Mouse (Mus musculus) forebrain, embryonic 10.5 days (tissue): Measurements from ENCODE around the gene Btbd9. TPM values are rescaled to one million over a fixed set of nuclear protein-coding genes. Genes with fewer than 3 reads are reported as not detected.
"Not testable (repeated sequence)": the region's sequence is repeated elsewhere in the genome, so short reads cannot be mapped to it uniquely, and the experiment has no call there.

Experiments used
- DNase-seq: peaks from one replicate; pipeline ENCODE4 v3.0.0-alpha.2; 2017; ENCODE audit warnings: low spot score; ENCODE audit errors: extremely low spot score
- H3K27ac ChIP-seq: fragments of 300-500 bp; sonication (generic); 2 replicates; pipeline ENCODE4 v1.5.1; 2016; ENCODE audit warnings: mild to moderate bottlenecking
- H3K27me3 ChIP-seq: fragments of 300-500 bp; sonication (generic); 2 replicates; pipeline ENCODE4 v1.6.1; 2016; ENCODE audit warnings: mild to moderate bottlenecking; ENCODE audit not compliant: poor library complexity, severe bottlenecking
- H3K36me3 ChIP-seq: fragments of 300-500 bp; sonication (generic); replicated peaks from 2 replicates; pipeline ENCODE4 v1.6.1; 2016; ENCODE audit warnings: mild to moderate bottlenecking, moderate library complexity
- H3K4me1 ChIP-seq: fragments of 300-500 bp; sonication (generic); 2 replicates; pipeline ENCODE4 v1.6.1; 2016
- H3K4me3 ChIP-seq: fragments of 300-500 bp; sonication (generic); 2 replicates; pipeline ENCODE4 v1.5.1; 2016; ENCODE audit warnings: mild to moderate bottlenecking, moderate library complexity
- H3K9me3 ChIP-seq: fragments of 300-500 bp; sonication (generic); 2 replicates; pipeline ENCODE4 v1.6.1; 2016; ENCODE audit warnings: mild to moderate bottlenecking, moderate library complexity
- WGBS: fragments of 180-500 bp; shearing (Covaris S2); methylation state at CpG from one replicate; pipeline ENCODE4 v1.1.7; 2016; 5-methylcytosine and 5-hydroxymethylcytosine counted together
- polyA plus RNA-seq: library from polyadenylated mRNA; unstranded; fragments of >200 nt; fragmentation: Nextera tagmentation; extraction: Ambion mirVana; gene quantifications from 2 replicates; pipeline ENCODE4 v1.2.1, GENCODE M21; 2016

Btbd9 gene
- 54.8 and 57.8 TPM in 2 replicates for polyA plus RNA-seq

DNA sequence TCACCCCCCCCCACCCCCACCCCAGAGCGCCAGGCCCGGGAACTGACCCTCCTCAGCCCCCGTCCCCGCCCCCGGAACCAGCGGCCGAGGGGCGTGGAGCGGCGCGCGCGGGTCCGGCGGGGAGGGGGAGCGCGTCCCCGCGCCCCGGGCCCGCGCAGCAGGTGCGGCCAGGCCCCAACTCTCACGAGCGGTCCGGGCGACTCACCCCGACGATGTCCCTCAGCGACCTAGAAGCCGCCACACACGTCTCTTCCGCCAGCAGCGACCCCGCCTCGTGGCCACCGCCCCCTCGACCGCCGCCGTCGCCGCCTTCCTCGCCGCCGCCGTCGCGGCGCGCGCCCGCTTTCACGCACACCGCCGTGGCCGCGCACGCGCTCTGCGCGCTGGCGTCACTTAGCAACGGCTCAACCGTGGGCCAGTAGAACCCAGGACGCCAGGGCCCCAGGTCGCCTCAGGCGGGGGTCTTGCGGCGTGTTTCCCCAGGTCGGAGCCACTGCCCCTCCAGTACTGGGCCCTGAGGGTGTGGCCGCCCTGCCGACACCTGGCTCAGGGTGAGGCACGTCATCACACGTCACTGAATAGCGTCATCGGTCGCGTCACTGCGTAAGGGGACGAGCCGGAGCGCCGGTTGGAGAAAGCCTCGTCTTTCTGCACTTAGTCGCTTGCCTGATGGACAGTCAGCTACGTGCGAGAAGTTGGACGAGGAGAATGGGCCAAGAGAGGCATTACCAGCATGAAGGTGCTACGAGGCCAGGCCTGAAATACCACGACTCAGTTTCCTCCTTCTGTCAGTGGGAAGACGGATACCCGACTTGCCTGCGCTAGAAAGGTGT is at the start of gene Btbd9:
Gene Btbd9, minus strand, starts transcription at position 548 of the 833 bp plus-strand sequence.
- Histone ChIP-seq H3K27ac (peak within 1 kb of the TSS; percentile 95), H3K27me3 (no peaks in the 10 kb centered on the region), H3K4me1 (peaks cover 34% of the 10 kb centered on the region), H3K36me3 (no peaks in the 10 kb centered on the region), H3K9me3 (no peaks in the 10 kb centered on the region), H3K4me3 (peak within 1 kb of the TSS; percentile 73)
- under 1% methylated on average over 78 of the region's 94 CpGs for WGBS
- DNase-seq, result peak; percentile 90

DNA sequence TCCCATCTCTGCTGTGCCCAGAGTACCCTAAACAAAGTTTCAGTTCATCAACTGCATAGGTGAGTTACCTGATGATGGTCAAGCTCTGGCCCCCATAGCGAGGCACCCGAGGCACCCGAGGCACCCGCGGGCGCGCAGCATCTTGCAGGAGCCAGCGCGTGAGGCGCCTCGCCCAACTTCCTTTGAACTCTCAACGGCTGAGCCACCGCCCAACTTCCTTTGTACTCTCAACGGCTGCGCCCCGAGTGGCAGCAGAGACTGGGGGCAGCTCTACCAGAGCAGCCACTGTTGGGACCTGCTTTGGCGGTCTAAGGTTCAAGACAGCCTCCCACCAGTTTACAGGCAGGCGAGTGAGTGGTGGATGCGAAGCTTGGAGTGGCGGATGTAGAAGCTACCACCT is 47.8 kb upstream of the Btbd9 start, which contains the start of gene Dnah8:
Gene Dnah8, plus strand, starts transcription at position 223 of the 400 bp plus-strand sequence.
- no CpG with 5 or more reads among the region's 20 CpGs for WGBS
- H3K36me3 ChIP-seq, H3K9me3 ChIP-seq, DNase-seq, H3K27ac ChIP-seq, H3K4me3 ChIP-seq, H3K4me1 ChIP-seq, H3K27me3 ChIP-seq: not testable (repeated sequence)

DNA sequence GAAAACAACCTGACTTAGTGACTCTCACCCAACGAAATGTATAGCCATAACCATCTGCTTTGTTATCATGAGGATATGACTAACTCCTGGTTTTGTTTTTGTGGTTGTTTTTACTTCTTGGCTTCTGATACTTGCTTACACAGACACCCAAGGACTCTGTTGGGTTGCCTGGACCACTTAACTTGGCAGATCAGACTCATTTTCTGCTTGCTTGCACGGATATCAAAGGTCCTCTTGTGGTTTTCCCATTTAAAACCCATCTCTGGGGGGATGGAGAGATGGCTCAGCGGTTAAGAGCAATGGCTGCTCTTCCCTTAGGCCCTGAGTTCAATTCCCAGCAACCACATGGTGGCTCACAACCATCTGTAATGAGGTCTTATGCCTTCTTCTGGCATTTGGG is 46.9 kb upstream of the Btbd9 start:
- no peak overlapping the region for H3K4me3 ChIP-seq

DNA sequence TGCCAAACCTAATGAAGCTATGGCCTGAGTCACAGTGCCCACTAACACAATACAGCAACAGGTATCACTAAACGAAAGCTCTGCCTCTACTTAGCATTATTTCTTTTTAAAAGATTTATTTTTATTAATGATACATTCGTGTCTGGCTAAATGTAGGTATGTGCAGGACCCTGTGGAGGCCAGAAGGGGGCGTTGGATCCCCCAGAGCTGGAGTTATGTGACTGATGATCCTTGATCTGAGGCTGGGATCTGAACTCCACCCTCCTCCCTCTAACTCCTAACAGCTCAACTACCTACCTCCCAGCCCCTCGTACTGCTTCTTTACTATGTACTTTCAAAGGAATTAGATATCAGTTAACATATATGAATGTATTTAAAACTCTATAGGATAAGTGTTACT is 45.2 kb upstream of the Btbd9 start:
- Histone ChIP-seq H3K27ac (no peak overlapping the region), H3K36me3 (no peaks in the 10 kb centered on the region), H3K4me1 (no peaks in the 10 kb centered on the region), H3K4me3 (no peak overlapping the region), H3K27me3 (no peaks in the 10 kb centered on the region), H3K9me3 (no peaks in the 10 kb centered on the region)
- DNase-seq, result no peak
- WGBS, result 72% methylated on average over 4 of the region's 4 CpGs

More for the DNA sequence above, 46.9 kb upstream of the Btbd9 start:
- Histone ChIP-seq H3K27ac (no peak overlapping the region), H3K36me3 (no peaks in the 10 kb centered on the region), H3K9me3 (no peaks in the 10 kb centered on the region), H3K4me1 (no peaks in the 10 kb centered on the region), H3K27me3 (no peaks in the 10 kb centered on the region)
- WGBS, result 84% methylated on average over 3 of the region's 3 CpGs
- no peak for DNase-seq

DNA sequence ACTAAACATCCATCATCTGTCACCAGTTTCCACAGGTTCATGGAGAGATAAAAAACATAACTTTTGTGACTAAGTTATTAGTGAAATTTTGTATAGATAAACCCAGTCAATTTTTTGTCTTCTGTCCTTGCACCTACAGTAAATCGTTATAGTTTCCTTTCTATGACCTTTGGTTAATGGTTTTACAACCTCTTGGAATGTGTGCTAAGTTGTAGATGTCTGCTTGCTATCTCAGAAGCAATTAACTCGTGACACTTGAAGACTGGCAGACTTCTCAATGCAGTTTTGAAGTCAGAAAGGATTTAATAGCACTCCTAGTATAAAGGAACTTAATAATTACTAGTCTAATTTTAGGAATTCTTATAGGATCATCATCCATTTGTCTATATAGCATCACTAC is 44.3 kb upstream of the Btbd9 start:
- H3K27me3 ChIP-seq, result no peaks in the 10 kb centered on the region
- H3K27ac ChIP-seq, result no peak overlapping the region
- WGBS, result 77% methylated on average over 2 of the region's 2 CpGs
- no peaks in the 10 kb centered on the region for H3K9me3 ChIP-seq
- no peak for DNase-seq
- H3K36me3 ChIP-seq, result no peaks in the 10 kb centered on the region
- no peak overlapping the region for H3K4me3 ChIP-seq
- H3K4me1 ChIP-seq, result no peaks in the 10 kb centered on the region

DNA sequence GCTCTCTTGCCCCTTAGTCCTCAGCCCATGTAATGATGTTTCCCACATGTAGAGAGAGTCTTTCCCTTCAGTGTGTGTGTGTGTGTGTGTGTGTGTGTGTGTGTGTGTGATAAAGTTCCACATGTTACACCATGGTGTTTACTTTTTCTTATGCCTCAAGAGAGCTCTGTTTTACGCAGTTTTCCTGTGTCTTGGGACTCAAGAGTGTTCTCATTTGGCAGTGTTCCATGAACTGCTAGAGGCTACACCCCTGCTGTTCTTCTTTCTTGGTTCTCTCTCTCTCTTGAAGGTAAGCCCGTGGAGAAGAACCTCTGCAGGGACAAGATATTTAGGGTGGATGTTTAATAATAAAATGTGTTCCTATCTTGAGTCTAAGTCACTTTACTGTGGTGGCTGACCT is 42.9 kb upstream of the Btbd9 start:
- Histone ChIP-seq H3K9me3 (no peaks in the 10 kb centered on the region), H3K36me3 (no peaks in the 10 kb centered on the region), H3K4me3 (no peak overlapping the region), H3K4me1 (no peaks in the 10 kb centered on the region), H3K27me3 (no peaks in the 10 kb centered on the region), H3K27ac (no peak overlapping the region)
- 68% methylated on average over 2 of the region's 2 CpGs for WGBS
- no peak for DNase-seq

DNA sequence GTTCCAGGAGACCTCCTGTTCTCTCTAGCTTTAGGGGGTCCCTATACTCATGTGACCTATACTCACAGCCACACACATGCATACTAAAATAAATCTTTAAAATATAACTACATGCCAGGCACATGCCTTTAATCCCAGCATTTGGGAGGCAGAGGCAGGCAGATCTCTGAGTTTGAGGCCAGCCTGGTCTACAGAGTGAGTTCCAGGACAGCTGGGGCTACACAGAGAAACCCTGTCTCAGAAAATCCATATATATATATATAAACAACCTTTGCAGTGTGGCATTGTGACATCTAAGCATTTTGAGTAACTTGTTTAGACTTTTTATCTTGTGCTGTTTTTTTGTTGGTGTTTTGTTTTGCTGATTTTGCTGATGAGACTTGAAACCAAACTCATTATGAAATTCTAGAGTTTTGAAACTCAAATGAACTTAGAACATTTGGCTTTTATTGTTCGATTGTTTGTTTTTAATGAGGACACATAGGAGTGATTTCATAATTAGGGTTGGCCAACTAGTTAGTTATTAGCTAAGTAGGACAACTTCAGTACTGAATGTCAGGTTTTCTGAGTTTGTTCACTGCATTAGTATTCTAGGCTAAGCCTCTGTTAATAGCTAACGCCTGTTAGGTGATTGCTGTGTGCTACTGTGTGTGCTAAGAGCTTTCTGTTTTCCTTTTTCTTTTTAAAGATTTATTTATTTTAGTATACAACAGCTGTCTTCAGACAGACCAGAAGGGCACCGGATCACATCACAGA is 42.0 kb upstream of the Btbd9 start:
- Histone ChIP-seq H3K9me3 (no peaks in the 10 kb centered on the region), H3K4me1 (no peaks in the 10 kb centered on the region), H3K4me3 (no peak overlapping the region), H3K27me3 (no peaks in the 10 kb centered on the region), H3K27ac (no peak overlapping the region), H3K36me3 (no peaks in the 10 kb centered on the region)
- 90% methylated on average over 3 of the region's 3 CpGs for WGBS
- no peak for DNase-seq

DNA sequence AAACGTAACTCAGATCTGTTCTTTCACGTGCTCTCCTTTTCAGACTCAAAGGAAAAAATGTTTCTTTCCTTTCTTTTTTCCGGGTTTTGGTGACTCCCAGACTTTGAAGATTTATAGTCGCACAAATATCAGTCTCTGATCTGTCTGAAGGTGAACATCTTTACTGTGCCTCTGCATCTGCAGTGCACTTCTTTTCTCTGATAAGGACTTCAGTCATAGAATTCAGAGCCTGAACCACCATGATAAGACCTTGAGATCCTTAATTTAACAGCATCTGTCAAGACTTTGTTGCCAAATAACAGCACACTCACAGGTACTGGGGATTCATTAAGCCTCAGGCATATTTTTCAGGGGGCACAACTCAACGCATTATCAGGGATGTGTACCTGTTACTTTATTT is 39.9 kb upstream of the Btbd9 start:
- 91% methylated on average over 5 of the region's 5 CpGs for WGBS
- Histone ChIP-seq H3K27me3 (no peaks in the 10 kb centered on the region), H3K36me3 (no peaks in the 10 kb centered on the region), H3K4me1 (peaks cover 6% of the 10 kb centered on the region), H3K4me3 (no peak overlapping the region), H3K9me3 (no peaks in the 10 kb centered on the region), H3K27ac (no peak overlapping the region)
- no peak for DNase-seq

DNA sequence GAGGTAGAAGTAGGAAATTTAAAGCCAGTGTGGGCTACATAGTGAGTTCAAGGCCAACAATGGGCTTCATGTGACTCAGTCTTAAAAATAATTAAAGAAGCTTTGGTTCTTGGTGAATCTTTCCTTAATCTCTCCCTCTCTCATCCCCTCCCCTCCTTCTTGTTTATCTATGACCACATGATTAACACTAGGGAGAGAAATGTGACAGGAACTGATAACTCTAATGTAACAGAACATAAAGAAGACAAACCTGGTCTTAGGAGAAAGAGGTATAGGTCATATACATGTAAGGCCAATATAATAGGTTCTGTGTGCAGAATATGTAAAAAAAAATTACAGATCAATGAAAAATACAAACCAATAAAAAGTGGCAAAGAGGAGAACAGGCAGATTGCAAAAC is 37.1 kb upstream of the Btbd9 start:
- Histone ChIP-seq H3K4me3 (no peak overlapping the region), H3K27ac (no peak overlapping the region)

DNA sequence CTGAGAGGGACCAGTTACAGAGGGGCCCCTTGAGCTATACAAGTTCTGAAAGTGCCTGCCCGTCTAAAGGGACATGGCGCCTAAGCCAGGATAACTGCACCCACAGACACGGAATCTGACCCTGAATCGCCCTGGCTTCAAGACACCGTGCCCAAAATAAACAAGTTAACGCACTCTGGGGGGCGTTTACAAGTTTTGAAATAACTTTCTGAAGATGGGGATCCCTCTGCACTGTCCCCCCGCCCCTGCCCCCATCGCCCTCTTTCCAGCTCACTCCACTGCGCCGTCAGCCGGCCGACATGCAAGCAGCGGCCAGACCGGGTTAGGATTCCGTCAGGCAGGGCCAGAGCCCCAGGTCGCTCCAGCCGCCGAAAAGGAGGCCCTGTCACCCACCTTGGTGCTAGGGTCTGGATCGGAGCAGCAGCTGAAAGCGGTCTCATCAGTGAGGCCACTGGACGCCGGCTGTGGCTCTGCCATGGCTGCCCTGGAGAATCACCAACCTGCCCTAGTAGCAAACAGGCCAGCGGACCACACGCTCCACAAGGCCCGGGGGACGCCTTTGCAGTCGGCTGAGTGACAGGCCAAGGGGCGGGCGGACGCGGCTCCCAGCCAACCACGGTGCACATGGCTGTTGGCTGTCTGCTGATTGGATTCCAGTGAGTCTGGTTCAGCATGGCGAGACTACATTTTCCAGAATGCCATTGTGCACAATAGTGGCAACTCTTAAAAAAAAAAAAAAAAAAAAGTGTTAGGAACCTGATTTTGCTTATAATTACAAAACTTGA is 36.0 kb upstream of the Btbd9 start:
- WGBS, result under 1% methylated on average over 34 of the region's 34 CpGs
- Histone ChIP-seq H3K4me3 (peak overlapping the region; percentile 76), H3K9me3 (no peaks in the 10 kb centered on the region), H3K27ac (peak overlapping the region; percentile 96), H3K36me3 (peaks cover 12% of the 10 kb centered on the region), H3K4me1 (peaks cover 42% of the 10 kb centered on the region), H3K27me3 (no peaks in the 10 kb centered on the region)
- DNase-seq, result peak; percentile 97

More for the DNA sequence above, 37.1 kb upstream of the Btbd9 start:
- DNase-seq, result no peak
- Histone ChIP-seq H3K9me3 (no peaks in the 10 kb centered on the region), H3K36me3 (peaks cover 12% of the 10 kb centered on the region), H3K27me3 (no peaks in the 10 kb centered on the region), H3K4me1 (peaks cover 31% of the 10 kb centered on the region)

DNA sequence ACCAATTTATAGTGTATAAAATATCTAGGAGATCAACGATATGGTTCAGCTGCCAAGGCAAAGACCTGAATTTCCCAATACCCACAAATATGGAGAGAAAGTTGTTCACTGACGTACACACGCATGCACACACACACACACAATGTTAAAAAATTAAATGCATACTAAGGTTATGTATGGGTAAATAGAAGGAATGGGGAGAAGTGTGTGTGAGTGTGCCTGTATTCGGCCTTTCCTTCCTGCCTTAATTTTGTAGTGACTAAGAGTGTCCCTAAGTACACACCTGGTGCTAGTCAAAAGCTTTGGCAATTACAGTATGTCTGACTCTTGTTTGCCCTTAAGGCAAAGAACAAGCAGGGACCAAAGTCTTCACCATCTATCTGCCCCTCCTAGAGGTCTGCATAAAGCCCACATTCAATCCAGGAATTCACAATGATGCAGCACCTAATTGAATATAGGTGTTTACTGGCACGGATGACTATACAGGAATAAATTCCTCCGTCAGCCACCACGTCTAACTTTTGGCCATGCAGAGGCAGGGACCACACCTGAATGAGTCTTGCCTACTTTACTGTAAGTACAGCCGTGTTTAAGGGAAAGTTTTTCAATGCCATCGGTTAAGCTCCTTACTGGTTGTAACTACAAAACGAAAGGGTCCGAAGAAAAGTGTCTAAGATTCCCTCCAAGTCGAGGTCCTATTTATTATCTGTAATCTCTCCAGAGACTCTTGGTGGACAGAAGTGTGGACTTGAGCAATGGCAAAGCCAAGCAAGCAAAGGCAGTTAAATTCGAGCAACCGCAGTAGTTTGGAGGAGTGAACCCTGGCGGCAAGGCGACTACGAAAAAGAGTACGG is 35.2 kb upstream of the Btbd9 start:
- no peaks in the 10 kb centered on the region for H3K9me3 ChIP-seq
- H3K4me1 ChIP-seq, result peaks cover 46% of the 10 kb centered on the region
- DNase-seq, result no peak
- WGBS, result 26% methylated on average over 18 of the region's 18 CpGs
- no peaks in the 10 kb centered on the region for H3K27me3 ChIP-seq
- H3K36me3 ChIP-seq, result peaks cover 17% of the 10 kb centered on the region
- H3K27ac ChIP-seq, result peak overlapping the region; percentile 96
- H3K4me3 ChIP-seq, result peak overlapping the region; percentile 76

DNA sequence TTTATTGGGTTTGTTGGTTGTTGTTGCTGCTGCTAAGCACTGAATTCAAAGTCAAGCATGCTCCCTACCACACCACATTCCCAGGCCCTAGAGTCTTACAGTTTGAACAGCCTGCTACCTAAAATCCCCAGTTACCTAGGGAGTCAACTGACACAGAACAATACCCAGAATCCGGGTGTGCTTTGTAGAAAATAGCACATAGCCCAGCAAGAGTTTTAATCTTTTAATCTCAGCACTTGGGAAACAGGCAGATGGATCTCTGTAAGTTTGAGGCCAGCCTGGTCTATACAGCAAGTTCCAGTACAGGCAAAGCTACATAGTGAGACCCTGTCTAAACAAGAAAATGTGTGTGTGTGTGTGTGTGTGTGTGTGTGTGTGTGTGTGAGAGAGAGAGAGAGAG is 34.5 kb upstream of the Btbd9 start:
- no peak for DNase-seq
- Histone ChIP-seq H3K4me1 (peaks cover 46% of the 10 kb centered on the region), H3K4me3 (peak overlapping the region; percentile 76; the same call in 1 of the 2 replicates), H3K27me3 (no peaks in the 10 kb centered on the region), H3K27ac (no peak overlapping the region), H3K36me3 (peaks cover 17% of the 10 kb centered on the region), H3K9me3 (no peaks in the 10 kb centered on the region)
- WGBS, result 51% methylated on average over 1 of the region's 1 CpGs
